Mouse (Mus musculus) testis, adult 2 months (tissue): Measurements from ENCODE around the gene Pnkd. TPM values are rescaled to one million over a fixed set of nuclear protein-coding genes. Genes with fewer than 3 reads are reported as not detected.

Source experiments
- H3K27ac ChIP-seq: fragments of 200-500 bp; 2 replicates; pipeline ENCODE4 v1.5.1; 2012; ENCODE audit warnings: low read depth, low read length; ENCODE audit not compliant: control insufficient read depth, insufficient read depth
- H3K27me3 ChIP-seq: fragments of 200-500 bp; 2 replicates; pipeline ENCODE4 v1.6.1; 2012; ENCODE audit warnings: mild to moderate bottlenecking, low read length, moderate library complexity; ENCODE audit not compliant: control insufficient read depth, insufficient read depth
- H3K36me3 ChIP-seq: fragments of 200-500 bp; 2 replicates; pipeline ENCODE4 v1.6.1; 2012; ENCODE audit warnings: mild to moderate bottlenecking, low read length; ENCODE audit not compliant: control insufficient read depth, insufficient read depth
- H3K4me1 ChIP-seq: fragments of 200-500 bp; 2 replicates; pipeline ENCODE4 v1.6.1; 2012; ENCODE audit warnings: low read length; ENCODE audit not compliant: control insufficient read depth, insufficient read depth
- H3K4me3 ChIP-seq: fragments of 200-500 bp; 2 replicates; pipeline ENCODE4 v1.5.1; 2012; ENCODE audit warnings: low read depth, mild to moderate bottlenecking, low read length, moderate library complexity, mixed read lengths; ENCODE audit not compliant: control insufficient read depth
- CTCF ChIP-seq: fragments of 200-500 bp; IDR thresholded peaks from 2 replicates; pipeline ENCODE4 v1.5.1; 2012; ENCODE audit warnings: low read depth, mild to moderate bottlenecking, inconsistent platforms, low read length, moderate library complexity; ENCODE audit not compliant: control insufficient read depth, insufficient read depth, insufficient replicate concordance
- POLR2A ChIP-seq: fragments of 200-500 bp; IDR thresholded peaks from 2 replicates; pipeline ENCODE4 v1.6.1; 2012; ENCODE audit warnings: low read depth, mild to moderate bottlenecking, inconsistent platforms, low read length, moderate library complexity; ENCODE audit not compliant: control insufficient read depth
- polyA plus RNA-seq: library from polyadenylated mRNA; depleted of rRNA; stranded (reverse); fragments of >200 nt; gene quantifications from 2 replicates; pipeline ENCODE4 v1.2.3, GENCODE M21; 2012

The Pnkd gene
- polyA plus RNA-seq, 1 experiment = 119 TPM

DNA sequence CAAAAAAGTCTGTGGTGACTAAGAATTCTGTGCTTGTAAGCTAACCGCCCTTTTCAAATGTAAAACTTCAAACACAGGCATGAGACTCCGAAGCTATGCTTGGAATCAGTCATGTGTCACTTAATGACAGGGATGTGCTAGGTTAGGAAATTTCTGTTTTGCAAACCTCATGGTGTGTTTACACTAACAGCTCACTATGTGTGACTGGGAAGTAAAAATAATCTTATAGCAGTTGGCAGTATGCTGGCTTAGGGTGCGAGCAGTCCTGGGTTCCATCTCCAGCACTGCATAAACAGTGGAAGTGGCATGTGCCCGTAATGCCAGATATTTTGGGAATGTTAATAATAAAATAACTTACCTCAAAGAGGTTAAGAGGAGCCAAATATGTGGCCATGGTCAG lies 20.2 kb downstream of the Pnkd start:
- Histone ChIP-seq H3K36me3 (no peaks in the 10 kb centered on the region), H3K27me3 (no peaks in the 10 kb centered on the region), H3K27ac (no peak overlapping the region), H3K4me1 (peaks cover 8% of the 10 kb centered on the region), H3K4me3 (no peak overlapping the region)
- no peak for TF ChIP-seq CTCF
- TF ChIP-seq POLR2A = no peak

DNA sequence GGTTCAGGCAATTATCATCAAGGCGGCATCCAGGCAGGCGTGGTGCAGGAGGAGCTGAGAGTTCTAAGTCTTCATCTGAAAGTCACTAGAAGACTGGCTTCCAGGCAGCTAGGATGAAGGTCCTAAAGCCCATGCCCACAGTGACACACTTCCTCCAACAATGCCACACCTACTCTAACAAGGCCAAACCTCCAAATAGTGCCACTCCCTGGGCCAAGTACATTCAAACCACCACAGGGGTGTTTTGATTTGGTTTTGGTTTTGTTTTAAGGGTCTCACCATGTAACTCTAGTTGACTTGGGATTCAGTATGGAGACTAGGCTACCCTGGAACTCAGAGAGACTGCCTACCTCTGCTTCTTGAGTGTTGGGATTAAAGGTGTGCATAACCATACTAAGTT lies 20.8 kb downstream of the Pnkd start, which contains the start of gene Tmbim1:
Gene Tmbim1 (minus strand): TSS at position 101 of the 400 bp plus-strand sequence.
- TF ChIP-seq CTCF (no peak), POLR2A (no peak)
- Histone ChIP-seq H3K4me3 (peak within 1 kb of the TSS; percentile 76; the same call in 1 of the 2 replicates), H3K4me1 (peaks cover 8% of the 10 kb centered on the region), H3K36me3 (no peaks in the 10 kb centered on the region), H3K27me3 (no peaks in the 10 kb centered on the region), H3K27ac (peak within 1 kb of the TSS; percentile 46; the same call in 1 of the 2 replicates)

DNA sequence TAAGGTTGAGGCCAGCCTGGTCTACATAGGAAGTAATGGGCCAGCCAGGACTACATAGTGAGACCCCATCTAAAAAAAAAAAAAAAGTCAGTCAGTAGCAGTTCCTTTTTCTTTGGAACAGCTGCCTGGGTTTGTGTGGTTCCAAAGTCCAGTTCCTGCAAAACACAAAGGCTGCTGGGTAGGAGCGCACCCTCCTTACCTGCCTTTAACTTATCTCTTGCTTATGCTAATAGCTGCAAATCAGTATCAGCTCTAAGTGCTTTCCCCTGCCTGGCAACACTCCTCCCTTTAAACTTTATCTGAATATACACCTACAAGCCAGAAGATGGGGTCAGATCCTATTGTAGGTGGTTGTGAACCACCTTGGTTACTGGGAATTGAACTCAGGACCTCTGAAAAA lies 22.4 kb downstream of the Pnkd start:
- Histone ChIP-seq H3K4me3 (no peak overlapping the region), H3K27ac (no peak overlapping the region), H3K4me1 (peaks cover 8% of the 10 kb centered on the region), H3K27me3 (no peaks in the 10 kb centered on the region), H3K36me3 (no peaks in the 10 kb centered on the region)
- TF ChIP-seq POLR2A (no peak), CTCF (no peak)

DNA sequence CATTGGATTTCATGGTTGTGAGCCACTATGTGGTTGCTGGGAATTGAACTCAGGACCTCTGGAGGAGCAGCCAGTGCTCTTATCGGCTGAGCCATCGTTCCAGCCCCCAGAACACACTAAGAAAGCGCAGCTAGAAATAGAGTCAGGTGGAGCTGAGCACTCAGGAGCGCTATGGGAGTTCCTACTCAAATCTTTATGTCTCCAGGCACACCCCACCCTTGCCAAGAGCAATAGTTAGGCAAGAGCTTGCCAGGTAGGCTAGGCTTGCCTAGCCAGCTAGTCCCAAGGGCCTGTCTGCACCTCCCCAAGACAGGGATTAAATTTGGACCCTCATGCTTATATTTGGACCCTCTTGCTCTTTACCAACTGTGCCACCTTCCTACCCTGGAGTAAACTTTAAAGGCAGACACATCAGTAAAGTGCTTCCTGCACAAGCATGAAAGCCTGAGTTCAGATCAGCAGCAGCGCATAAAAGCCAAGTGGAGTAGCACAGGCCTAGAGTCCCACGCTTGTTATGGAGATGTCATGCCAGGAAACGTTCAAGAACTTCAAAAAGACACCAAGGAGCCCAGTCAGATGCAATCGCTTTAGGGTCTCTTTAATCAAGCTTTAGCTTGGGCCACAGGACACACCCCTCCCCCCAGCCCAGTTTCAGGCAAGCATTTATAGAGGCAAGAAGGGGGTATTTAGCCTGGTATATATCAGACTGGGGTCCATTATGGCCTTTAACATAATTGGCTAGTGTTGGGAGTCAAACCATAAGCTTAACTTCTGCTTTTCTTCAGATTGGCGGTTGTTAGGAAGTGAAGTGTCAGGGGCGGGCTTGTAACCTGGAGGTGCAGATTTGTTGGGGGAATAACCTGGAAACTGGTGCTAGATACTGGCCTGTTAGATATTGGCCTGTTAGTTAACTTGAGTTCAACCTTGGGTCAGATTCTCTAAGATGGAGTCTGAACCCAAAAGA lies 23.6 kb downstream of the Pnkd start:
- Histone ChIP-seq H3K27me3 (no peaks in the 10 kb centered on the region), H3K36me3 (no peaks in the 10 kb centered on the region), H3K4me1 (peaks cover 6% of the 10 kb centered on the region), H3K27ac (no peak overlapping the region), H3K4me3 (no peak overlapping the region)
- TF ChIP-seq CTCF = no peak
- TF ChIP-seq POLR2A = no peak

DNA sequence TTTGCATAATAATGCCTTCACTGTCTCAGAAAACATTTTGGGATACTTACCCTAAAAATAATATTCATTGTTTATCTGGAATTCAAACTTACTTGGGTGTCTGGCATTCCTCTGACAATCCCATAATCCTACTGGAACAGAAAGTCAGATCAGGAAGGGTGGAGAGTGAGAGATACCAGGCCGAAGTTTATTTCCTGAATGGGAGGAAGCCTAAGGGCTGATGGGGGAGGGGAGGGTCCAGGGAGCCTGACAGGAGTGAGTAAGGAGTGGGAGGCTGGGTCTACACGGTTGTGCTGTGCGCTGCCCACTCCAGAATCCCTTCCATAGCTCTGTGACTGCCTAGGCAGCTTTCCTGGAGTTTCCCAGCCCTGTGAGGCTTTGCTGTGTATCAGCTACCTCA lies 25.0 kb downstream of the Pnkd start:
- no peak for TF ChIP-seq CTCF
- TF ChIP-seq POLR2A = no peak
- no peaks in the 10 kb centered on the region; the same call in 1 of the 2 replicates for H3K4me1 ChIP-seq
- H3K27me3 ChIP-seq = no peaks in the 10 kb centered on the region
- H3K36me3 ChIP-seq = no peaks in the 10 kb centered on the region
- H3K27ac ChIP-seq = no peak overlapping the region
- H3K4me3 ChIP-seq = no peak overlapping the region

DNA sequence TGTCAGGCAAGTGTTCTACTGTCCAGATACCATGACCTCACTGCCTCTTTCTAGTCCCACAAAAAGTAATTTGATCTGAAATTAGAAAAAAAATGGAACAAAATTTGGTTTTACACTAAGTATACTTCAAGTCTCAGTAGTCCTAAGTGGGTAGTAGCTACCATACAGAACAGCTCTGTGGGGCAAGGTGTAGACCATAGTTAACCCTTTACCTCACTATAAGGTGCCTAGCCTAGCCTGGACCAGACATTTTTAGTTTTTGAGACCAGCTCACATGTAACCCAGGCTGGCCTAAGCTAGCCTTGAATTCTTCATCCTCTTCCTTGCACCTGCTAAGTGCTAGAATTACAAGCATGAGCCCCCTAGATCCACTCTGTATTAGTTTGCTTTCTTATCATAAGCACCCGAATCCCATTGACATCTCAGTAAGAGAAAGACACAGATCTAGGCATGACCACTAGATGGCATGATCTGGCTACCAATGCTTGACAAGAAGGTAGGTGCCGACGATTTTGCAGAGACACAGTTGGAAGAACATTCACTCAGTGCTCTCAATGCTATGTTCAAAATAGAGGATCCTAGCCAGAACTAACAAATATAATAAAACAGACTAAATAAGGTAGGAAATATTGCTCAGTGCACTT lies 28.4 kb downstream of the Pnkd start:
- no peak overlapping the region for H3K27ac ChIP-seq
- no peaks in the 10 kb centered on the region for H3K36me3 ChIP-seq
- H3K4me1 ChIP-seq = no peaks in the 10 kb centered on the region; the same call in 1 of the 2 replicates
- no peaks in the 10 kb centered on the region for H3K27me3 ChIP-seq
- TF ChIP-seq POLR2A (no peak), CTCF (no peak; the same call in 1 of the 2 replicates)
- H3K4me3 ChIP-seq = no peak overlapping the region

DNA sequence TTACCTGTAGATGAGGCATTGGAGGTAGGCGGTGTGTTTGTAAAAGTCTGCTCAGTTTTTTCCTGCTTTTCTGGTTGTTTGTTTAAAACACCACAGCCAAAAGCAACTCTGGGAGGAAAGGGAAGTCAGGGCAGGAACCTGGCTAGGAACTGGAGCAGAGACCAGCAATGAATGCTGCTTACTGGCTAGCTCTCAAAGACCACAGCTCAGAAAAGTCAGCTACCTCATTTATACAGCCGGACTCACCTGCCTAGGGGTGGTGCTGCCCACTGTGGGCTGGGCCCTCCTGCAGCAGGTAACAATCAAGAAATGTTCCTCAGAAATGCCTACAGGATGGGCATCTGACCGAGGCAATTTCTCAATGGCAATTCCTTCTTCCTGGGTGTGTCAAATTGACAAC lies 30.1 kb downstream of the Pnkd start:
- H3K36me3 ChIP-seq = no peaks in the 10 kb centered on the region
- H3K4me1 ChIP-seq = no peaks in the 10 kb centered on the region; the same call in 1 of the 2 replicates
- H3K4me3 ChIP-seq = no peak overlapping the region
- no peak for TF ChIP-seq POLR2A
- no peaks in the 10 kb centered on the region for H3K27me3 ChIP-seq
- H3K27ac ChIP-seq = no peak overlapping the region
